ENCODE assay signal across 9 mouse cellular contexts in the genomic region with DNA sequence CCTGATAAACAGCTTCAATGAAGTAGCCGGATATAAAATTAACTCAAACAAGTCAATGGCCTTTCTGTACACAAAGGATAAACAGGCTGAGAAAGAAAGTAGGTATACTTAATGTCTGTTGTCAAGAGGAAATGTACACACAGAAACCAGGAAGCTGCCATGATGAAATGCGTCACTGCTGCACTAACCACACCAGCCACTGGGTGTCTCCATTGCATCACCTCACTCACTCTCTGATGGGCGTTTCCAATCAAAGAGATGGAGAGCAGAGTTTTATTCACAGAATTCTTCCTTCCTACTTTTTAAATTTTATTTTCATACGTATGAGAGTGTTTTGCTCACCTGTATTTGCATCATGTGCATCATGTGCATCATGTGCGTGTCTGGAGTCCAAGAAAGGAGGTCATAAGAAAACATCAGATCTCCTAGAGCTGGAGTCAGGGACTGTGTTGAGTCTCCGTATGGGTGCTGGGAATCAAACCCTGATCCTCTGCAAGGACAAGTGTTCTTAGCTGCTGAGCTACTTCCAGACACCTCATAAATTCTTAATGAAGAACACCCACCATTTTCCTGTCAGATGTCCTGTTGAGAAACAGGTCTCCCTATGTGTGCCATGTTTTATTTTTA. TPM values are rescaled to one million over a fixed set of nuclear protein-coding genes. Genes with fewer than 3 reads are reported as not detected.
DNase-seq lines count a peak whose midpoint lies in the region; ATAC-seq lines count a peak whose summit lies in the region.
"Had no signal": no experiment of that assay in that cellular context is flagged by ENCODE, and none has a peak within 500 bp of the region (broad histone marks: within the 10 kb centered on the region; RNA-seq: fewer than 3 reads in every experiment).

No protein-coding gene starts in this region.

- intact Hi-C loops in left cerebral cortex, postnatal 4 days (cut with DNase I), result loop anchor here (5.0 to 10.0 kb wide), 2 partner anchors 117 to 425 kb away; no protein-coding TSS in a partner anchor

- H3K4me3 ChIP-seq in midbrain, embryonic 14.5 days (replicated peaks; ENCODE audit: low read depth, low read length), result no peak overlapping the region
- H3K4me3 ChIP-seq: embryonic facial prominence, embryonic 12.5 days had no signal

- H3K27ac ChIP-seq in midbrain, embryonic 14.5 days (replicated peaks; ENCODE audit: low read depth, low read length), result no peak overlapping the region
- H3K27ac ChIP-seq: embryonic facial prominence, embryonic 12.5 days had no signal

- DNase-seq in urinary bladder, adult 18-20 months (ENCODE audit: low spot score in 2 of 2), result peak; percentile 53 to 54
- DNase-seq in urinary bladder, postnatal 10 days (ENCODE audit: low spot score), result no peak
- peak; percentile 84 to 85 for DNase-seq in cerebellum, postnatal 10 days
- DNase-seq in frontal cortex, postnatal 36 days (ENCODE audit: low spot score in 2 of 2), result peak; percentile 78 to 87
- peak; percentile 84 for DNase-seq in kidney, adult 18-20 months
- peak; percentile 57 for DNase-seq in left cerebral cortex, postnatal 4 days
- DNase-seq in midbrain, embryonic 14.5 days, result peak; percentile 83
- peak; percentile 94 for DNase-seq in splenic B cell, adult 2 months (ENCODE audit: low read depth, low spot score)

- no peaks in the 10 kb centered on the region for H3K4me1 ChIP-seq in midbrain, embryonic 14.5 days (ENCODE audit: control insufficient read depth, insufficient read depth, low read length)
- H3K4me1 ChIP-seq: embryonic facial prominence, embryonic 12.5 days had no signal

- ATAC-seq in midbrain, embryonic 14.5 days (ENCODE audit: low FRiP score, low TSS enrichment), result peak; percentile 71; the same call in 1 of the 2 replicates

- WGBS in midbrain, embryonic 14.5 days, result 42% methylated on average over 6 of the region's 6 CpGs

- H3K36me3 ChIP-seq in midbrain, embryonic 14.5 days (ENCODE audit: control insufficient read depth, insufficient read depth, low read length), result no peaks in the 10 kb centered on the region
- no peaks in the 10 kb centered on the region for H3K36me3 ChIP-seq in splenic B cell, adult 2 months (ENCODE audit: control insufficient read depth, insufficient read depth, low read length, poor library complexity, severe bottlenecking)
- H3K36me3 ChIP-seq: embryonic facial prominence, embryonic 12.5 days had no signal

- no peaks in the 10 kb centered on the region for H3K27me3 ChIP-seq in midbrain, embryonic 14.5 days (ENCODE audit: control insufficient read depth, insufficient read depth, low read length)
- H3K27me3 ChIP-seq in splenic B cell, adult 2 months (ENCODE audit: control insufficient read depth, insufficient read depth, low read length, poor library complexity, severe bottlenecking), result no peaks in the 10 kb centered on the region
- H3K27me3 ChIP-seq: embryonic facial prominence, embryonic 12.5 days had no signal

- H3K9ac ChIP-seq in midbrain, embryonic 14.5 days (replicated peaks; ENCODE audit: low read length), result no peak overlapping the region
- H3K9ac ChIP-seq: embryonic facial prominence, embryonic 12.5 days had no signal

- no peaks in the 10 kb centered on the region for H3K9me3 ChIP-seq in midbrain, embryonic 14.5 days (ENCODE audit: control insufficient read depth, low read length)
- H3K9me3 ChIP-seq: embryonic facial prominence, embryonic 12.5 days had no signal

- H3K4me2 ChIP-seq in midbrain, embryonic 14.5 days (ENCODE audit: low read length), result no peak overlapping the region
- H3K4me2 ChIP-seq: embryonic facial prominence, embryonic 12.5 days had no signal

RNA-seq across cellular contexts. Expression of a gene that starts 16.0 kb away (rescaled TPM):
- 10 to 100 TPM; 46.9 TPM for total RNA-seq in left cerebral cortex, postnatal 4 days (2021)
- polyA plus RNA-seq in midbrain, embryonic 14.5 days (2014; fragmentation: Nextera tagmentation; extraction: Ambion mirVana), result 30.6 and 40.7 TPM in 2 replicates
